Mouse (Mus musculus) urinary bladder, postnatal 14 days (tissue): ENCODE data around the gene Fblim1.
"Not testable (repeated sequence)": the region's sequence is repeated elsewhere in the genome, so short reads cannot be mapped to it uniquely, and the experiment has no call there.

ENCODE experiments used
- DNase-seq: peaks from one replicate; pipeline ENCODE4 v3.0.0; 2021; ENCODE audit warnings: low spot score

Fblim1 gene

GRCm38 (mm10) chr4:141567174-141567573 is 38.7 kb downstream of the Fblim1 start:
- not testable (repeated sequence) for DNase-seq

- no peak for DNase-seq
These were observed 39.7 kb downstream of the Fblim1 start for GRCm38 (mm10) chr4:141566187-141566586.

- DNase-seq: no peak
These were observed 40.6 kb downstream of the Fblim1 start for GRCm38 (mm10) chr4:141565325-141565724.

DNA sequence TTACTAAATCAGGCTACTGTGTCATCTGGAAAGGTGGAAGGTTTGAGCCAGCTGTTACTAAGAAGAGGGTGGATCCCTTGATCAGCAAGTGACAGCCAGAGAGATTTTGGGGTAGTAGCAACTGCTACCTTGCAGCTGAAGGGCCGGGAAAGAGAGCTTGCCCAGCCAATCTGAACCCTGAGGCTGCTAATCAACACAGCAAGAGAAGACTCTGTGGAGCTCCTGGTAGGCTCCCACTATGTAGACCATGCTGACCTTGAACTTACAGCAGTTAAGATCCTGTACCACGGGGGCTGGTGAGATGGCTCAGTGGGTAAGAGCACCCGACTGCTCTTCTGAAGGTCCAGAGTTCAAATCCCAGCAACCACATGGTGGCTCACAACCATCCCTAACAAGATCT is 41.2 kb downstream of the Fblim1 start:
- DNase-seq: no peak

DNA sequence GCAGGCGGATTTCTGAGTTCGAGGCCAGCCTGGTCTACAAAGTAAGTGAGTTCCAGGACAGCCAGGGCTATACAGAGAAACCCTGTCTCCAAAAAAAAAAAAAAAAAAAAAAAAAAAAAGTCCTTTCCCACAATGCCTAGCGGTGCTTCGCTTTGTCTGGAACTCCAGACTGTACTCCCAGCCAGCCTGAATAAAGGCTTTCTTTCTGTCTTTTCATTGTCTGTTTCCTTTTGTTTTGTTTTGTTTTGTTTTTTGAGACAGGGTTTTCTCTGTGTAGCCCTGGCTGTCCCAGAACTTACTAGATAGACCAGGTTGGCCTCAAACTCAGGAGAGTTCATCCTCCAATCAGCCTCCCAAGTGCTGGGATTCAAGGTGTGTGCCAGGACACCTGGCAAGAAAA is 41.7 kb downstream of the Fblim1 start:
- DNase-seq: no peak

GRCm38 (mm10) chr4:141562281-141562680 is 43.6 kb downstream of the Fblim1 start:
- peak; percentile 34 for DNase-seq

- not testable (repeated sequence) for DNase-seq
These were observed 44.5 kb downstream of the Fblim1 start for GRCm38 (mm10) chr4:141561331-141561919.

- DNase-seq: peak; percentile 87
These were observed 46.0 kb downstream of the Fblim1 start for GRCm38 (mm10) chr4:141559898-141560263.

DNA sequence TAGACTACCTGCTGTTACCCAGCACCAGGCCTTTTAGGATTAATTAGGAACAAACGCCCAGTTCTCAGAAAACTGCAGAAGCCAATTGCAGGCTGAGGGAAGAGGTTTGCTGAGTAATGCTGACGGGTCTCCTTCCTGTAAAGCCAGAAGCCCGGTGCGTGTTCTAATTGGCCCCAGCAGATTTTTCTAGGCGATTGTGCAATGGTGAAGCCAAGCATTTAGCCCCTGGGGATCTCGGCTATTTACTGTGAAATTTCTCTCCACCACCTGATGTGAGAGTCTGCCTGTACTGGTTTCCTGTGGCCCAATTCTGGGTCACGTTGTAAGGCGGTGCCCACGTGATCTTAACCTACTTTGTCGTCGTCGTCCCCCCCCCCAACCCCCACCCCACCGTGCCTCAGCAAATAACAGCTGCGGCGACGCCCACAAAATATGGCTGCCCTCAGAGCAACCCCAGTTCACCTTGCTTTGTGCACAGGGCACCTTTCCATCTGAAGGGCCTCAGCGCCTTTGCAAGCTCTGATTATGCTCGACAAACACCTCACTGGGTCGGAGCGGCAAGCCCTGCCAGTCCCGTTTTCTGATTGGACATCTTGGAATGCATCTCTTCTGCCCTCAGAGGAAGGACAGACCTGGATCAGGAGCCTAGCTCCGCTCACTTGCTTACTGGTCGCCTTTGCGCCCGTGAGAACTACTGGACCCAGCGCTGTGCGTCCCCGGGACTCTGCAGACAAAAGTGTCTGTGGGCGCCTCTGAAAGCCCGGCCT is 46.6 kb downstream of the Fblim1 start:
- peak; percentile 75 for DNase-seq

DNA sequence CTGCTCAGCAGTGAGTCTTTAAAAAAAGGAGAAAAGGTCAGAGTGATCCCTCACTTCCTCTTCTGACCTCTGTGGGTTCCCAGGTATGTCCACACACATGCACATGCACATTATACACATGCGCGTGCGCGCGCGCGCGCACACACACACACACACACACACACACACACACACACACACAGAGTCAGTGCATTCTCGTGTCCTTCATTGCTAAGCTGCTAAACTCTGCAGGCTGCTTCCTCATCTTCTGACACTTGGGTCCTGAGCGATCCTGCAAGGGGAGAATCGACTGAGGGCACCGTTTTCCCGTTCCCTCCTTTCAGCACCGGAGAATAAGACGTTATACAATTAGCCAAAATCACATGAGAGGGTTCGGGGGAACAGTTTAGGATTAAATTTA is 47.2 kb downstream of the Fblim1 start:
- DNase-seq: no peak

GRCm38 (mm10) chr4:141556163-141556562 is 49.7 kb downstream of the Fblim1 start:
- DNase-seq: not testable (repeated sequence)

- DNase-seq: not testable (repeated sequence)
These were observed 51.5 kb downstream of the Fblim1 start for GRCm38 (mm10) chr4:141554255-141554865.

DNA sequence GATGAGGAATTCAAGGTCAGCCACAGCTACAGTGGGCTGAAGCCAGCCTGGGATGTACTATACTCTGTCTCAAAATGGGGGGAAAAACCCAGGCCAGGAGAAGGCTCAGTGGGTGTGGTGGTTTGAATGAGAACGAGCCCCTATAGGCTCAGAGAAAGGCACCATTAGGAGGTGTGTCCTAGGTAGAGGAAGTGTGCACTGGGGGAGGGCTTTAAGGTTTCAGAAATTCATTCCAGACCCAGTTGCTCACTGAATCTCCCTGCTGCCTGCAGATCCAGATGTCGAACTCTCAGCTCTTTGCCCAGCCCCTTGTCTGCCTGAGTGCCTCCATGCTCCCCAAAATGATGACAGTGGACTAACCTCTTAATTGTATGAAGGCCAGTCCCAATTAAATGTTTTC is 53.4 kb downstream of the Fblim1 start:
- no peak for DNase-seq

DNA sequence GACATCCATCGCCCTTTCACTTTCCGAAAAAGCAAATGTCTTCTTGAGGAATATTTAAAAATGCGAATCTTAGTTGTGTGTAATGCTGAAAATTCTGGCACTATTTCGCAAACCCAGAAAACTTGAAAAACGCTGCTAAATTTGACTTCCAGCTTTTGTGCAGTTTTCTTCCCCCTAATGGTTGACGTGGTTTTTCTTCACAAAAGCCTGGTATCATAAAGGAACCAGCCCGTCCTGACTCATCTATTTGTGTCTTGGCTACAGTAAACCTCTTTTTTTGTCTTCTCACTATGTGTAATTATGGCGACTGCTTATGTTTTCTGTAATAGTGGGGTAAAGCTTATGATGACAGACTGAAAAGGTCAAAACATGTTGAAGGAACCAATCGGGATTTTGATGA is 58.6 kb downstream of the Fblim1 start:
- no peak for DNase-seq

DNA sequence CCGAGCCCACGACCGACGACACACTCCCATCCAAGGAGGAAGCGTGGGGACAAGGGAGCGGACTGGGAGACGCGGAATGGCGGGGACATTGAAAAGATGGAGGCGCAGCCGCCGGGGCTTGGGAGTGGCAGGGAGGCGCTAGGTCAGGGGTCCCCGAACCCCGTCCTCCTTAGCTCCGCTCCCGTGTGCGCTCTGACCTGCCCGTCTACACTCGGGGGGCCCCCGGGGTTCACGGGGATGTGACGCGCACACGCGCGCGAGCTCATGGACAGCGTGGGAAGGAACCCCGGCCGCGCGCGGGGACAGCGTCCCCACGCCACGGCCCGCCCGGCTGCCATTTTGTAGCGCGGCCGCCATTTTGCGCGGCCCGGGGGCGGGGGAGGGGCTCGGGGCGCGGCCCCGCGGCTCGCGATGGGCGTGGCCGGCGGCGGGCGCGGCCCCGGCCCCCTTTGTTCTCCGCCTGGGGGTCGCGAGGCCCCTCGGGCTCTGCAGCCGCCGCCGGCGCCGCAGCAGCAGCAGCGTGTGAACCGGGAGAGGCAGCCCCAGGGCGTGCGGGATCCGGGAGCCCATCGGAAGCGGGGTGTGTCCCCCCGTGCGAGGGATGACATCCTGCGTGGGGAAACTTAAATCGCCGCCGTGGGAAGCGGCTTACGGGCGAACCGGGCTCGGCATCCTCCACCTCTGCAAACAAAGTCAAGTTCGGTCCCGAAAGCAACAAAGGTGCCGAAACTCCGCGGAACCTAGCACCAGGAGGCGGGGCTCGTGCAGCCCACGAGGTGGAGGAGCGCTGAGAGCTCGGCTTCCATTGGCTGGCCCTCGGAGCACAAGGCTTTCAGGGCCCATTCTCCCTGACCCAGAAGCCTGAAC is 59.3 kb downstream of the Fblim1 start:
- DNase-seq: peak; percentile 86

DNA sequence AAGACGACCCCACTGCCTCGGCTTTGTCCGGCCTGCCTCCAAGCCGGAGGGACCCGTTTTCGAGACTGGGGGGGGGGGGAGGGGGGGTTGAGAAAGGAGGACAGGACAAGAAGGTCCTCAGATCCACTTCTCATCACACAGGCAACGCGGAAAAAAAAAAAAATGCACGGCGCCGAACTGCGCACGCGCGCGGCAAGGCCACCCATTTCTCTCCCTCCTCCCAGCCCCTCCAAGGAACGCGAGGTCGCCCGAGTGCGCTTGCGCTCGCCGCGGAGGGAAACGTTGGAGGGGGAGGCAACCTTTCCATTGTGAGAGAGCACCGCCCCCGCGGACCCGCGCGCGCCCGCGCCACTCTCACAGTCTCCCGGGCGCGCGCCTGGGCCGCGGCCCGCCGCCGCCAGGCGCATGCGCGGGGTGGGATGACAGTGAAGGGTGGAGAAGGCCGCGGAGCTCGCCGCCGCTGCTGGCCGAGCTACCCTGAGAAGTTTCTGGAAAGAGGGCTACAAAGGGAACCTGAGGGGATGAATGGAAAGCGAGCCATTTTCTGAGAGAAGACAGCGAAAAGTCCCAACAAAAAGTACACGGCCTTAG is 60.1 kb downstream of the Fblim1 start:
- peak; percentile 99 for DNase-seq

DNA sequence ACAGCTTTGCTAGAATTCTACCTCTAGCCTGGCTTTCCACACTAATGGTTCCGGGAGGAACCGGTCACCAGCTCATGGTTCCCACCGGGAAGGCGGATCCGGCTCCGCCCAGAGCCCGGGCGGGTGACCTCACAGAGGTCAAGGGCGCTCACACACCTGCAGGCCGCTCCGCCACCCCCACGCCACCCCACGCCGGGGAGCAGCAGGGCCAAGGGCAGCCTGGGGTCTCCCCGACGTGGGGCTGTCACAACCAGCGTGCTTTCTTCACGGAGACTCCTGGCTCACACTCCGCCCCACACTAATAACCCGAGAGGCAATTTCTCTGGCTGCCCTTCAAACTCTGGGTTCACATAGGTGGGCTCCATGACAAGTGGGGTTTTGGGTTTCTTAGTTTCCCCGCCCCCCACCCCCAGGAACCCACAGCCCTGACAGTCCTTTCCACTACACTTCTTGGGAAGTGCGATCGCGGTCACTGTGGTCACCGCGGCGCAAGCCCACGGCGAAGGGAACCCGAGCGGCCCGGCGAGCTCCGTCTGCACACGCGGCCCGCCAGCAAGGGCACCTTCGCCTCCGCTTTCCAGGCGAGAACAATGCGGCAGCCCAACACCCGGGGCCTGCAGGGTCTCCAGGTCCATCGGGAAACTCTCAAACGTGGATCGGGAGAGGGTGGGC is 60.7 kb downstream of the Fblim1 start:
- DNase-seq: peak; percentile 73

DNA sequence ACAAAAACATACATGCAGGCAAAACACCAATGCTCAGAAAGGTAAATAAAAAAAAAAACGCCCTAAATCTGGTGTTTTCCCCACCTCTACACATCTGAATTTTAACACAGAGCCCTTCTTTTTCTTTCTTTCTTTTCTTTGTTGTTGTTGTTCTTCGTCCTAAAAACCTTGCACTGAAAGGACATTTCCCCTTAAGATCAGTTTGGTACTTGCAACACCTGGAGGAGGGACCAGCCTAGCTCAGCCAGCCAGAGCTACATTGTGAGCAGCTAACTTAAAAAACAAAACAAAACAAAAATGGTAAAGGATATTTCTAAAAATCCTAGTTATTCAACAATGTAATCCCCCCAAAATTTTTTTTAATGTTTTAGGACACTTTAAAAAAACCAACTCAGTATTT is 61.4 kb downstream of the Fblim1 start:
- DNase-seq: no peak

GRCm38 (mm10) chr4:141543593-141543992 is 62.3 kb downstream of the Fblim1 start:
- no peak for DNase-seq

DNA sequence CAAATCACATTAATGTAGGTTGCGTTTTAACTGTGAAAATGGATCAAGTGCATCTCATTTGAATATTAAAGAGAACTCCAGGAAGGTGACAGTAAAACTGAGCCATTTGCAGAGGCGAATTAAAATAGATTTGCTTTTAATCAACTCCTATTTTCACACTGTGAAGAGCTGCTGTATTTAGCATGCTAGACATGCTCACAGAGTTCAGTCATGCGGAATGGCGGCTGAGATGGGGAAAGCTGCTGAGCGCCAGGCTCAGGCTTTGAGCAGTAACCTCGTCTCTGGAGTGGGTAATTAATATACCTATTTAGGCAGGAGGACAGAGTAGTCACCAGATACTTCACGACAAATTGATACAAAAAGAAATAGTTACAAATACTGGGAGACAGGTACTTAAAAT is 64.0 kb downstream of the Fblim1 start:
- no peak for DNase-seq

GRCm38 (mm10) chr4:141540844-141541243 is 65.1 kb downstream of the Fblim1 start:
- no peak for DNase-seq
